Comparison of ENCODE assay signal across 8 mouse cellular contexts in genomic region chr5:140388588-140389576, GRCm38 (mm10). TPM values are rescaled to one million over a fixed set of nuclear protein-coding genes. Genes with fewer than 3 reads are reported as not detected.
DNase-seq lines count a peak whose midpoint lies in the region; ATAC-seq and TF ChIP-seq lines count a peak whose summit lies in the region.

TSS of gene Snx8 (minus strand) at chr5:140389262.

- peak within 1 kb of the TSS; percentile 36 for H3K4me3 ChIP-seq in cortical plate, adult 2 months (ENCODE audit: insufficient read depth, low read length)
- peak within 1 kb of the TSS; percentile 93 for H3K4me3 ChIP-seq in megakaryocyte, embryonic 14.5 days (replicated peaks)

- peaks cover 12% of the 10 kb centered on the region for H3K27me3 ChIP-seq in megakaryocyte, embryonic 14.5 days (replicated peaks)

- peaks cover 1% of the 10 kb centered on the region; the same call in 1 of the 2 replicates for H3K4me1 ChIP-seq in cortical plate, adult 2 months (ENCODE audit: control insufficient read depth, insufficient read depth, low read length)
- peaks cover 50% of the 10 kb centered on the region for H3K4me1 ChIP-seq in megakaryocyte, embryonic 14.5 days

- DNase-seq in gastrocnemius, adult 8-10 months (ENCODE audit: low spot score in 2 of 2), result peak; percentile 96 to 97
- peak; percentile 89 for DNase-seq in hindlimb bud, embryonic 11.5 days (ENCODE audit: extremely low spot score, low read depth, low spot score)
- DNase-seq in left cerebral cortex, adult 8-10 months (ENCODE audit: low spot score in 2 of 2), result peak; percentile 68 to 89
- DNase-seq in right cerebral cortex, postnatal 10 days (ENCODE audit: low spot score in 2 of 2), result peak; percentile 93
- peak; percentile 99 for DNase-seq in urinary bladder, postnatal 25 days (ENCODE audit: low spot score)

- no peaks in the 10 kb centered on the region for H3K36me3 ChIP-seq in megakaryocyte, embryonic 14.5 days (replicated peaks; ENCODE audit: low read length)

- no peak within 1 kb of the TSS for H3K27ac ChIP-seq in cortical plate, adult 2 months (ENCODE audit: insufficient read depth, low read length)

- no peak for TF ChIP-seq POLR2A in cortical plate, adult 2 months (IDR thresholded peaks at IDR 0.05; ENCODE audit: extremely low read depth, insufficient read depth, low read length)

- H3K9me3 ChIP-seq in megakaryocyte, embryonic 14.5 days, result no peaks in the 10 kb centered on the region

- TF ChIP-seq CTCF in cortical plate, adult 2 months (IDR thresholded peaks at IDR 0.05; ENCODE audit: extremely low read depth, insufficient read depth, low read length), result no peak

- ATAC-seq in activated CD4-positive, CD25-positive, alpha-beta regulatory T cell, adult 4 months, result peak; percentile 49

RNA-seq across cellular contexts. Expression of gene Snx8, which starts in this region (rescaled TPM):
- 1 to 10 TPM in 1 of 2 experiments, under 1 TPM in 1; 0.26 to 1.3 TPM for polyA plus RNA-seq in activated CD4-positive, CD25-positive, alpha-beta regulatory T cell, adult 4 months (2017; shearing (Covaris generic))
- 8.5 and 8.7 TPM in 2 replicates for polyA plus RNA-seq in cortical plate, adult 2 months (2012; rRNA removed)
- 10 to 100 TPM in 1 of 4 experiments, 1 to 10 TPM in 3; 7.9 to 11.0 (median 8.9) TPM for total RNA-seq in gastrocnemius, adult 8-10 months (2022)
- total RNA-seq in left cerebral cortex, adult 8-10 months (2022), result 10 to 100 TPM; 12.5 to 14.7 (median 13.0) TPM
- 7.2 and 17.8 TPM in 2 replicates for polyA plus RNA-seq in megakaryocyte, embryonic 14.5 days (2012; ENCODE audit: insufficient read depth, low replicate concordance)
